Mouse (Mus musculus) heart, embryonic 16.5 days (tissue): Measurements from ENCODE around the gene Znrd1. TPM values are rescaled to one million over a fixed set of nuclear protein-coding genes. Genes with fewer than 3 reads are reported as not detected.

Source experiments
- ATAC-seq: fragments of 200-750 bp; cut with Nextera tagmentation; replicated peaks from 2 replicates; pipeline ENCODE4 v1.8.0; 2017; ENCODE audit warnings: moderate number of reproducible peaks; ENCODE audit not compliant: insufficient read depth, low FRiP score; ENCODE audit errors: extremely low read depth
- H3K27ac ChIP-seq: fragments of 300-500 bp; sonication (generic); 2 replicates; pipeline ENCODE4 v1.5.1; 2014; ENCODE audit warnings: mild to moderate bottlenecking, low read length, control low read depth, moderate library complexity
- H3K27me3 ChIP-seq: fragments of 300-500 bp; sonication (generic); 2 replicates; pipeline ENCODE4 v1.6.1; 2014; ENCODE audit warnings: low read length, mixed read lengths; ENCODE audit not compliant: control insufficient read depth, insufficient read depth
- H3K36me3 ChIP-seq: fragments of 300-500 bp; sonication (generic); 2 replicates; pipeline ENCODE4 v1.6.1; 2014; ENCODE audit not compliant: control insufficient read depth, insufficient read depth
- H3K4me1 ChIP-seq: fragments of 300-500 bp; sonication (generic); 2 replicates; pipeline ENCODE4 v1.6.1; 2014; ENCODE audit warnings: low read length, mixed read lengths; ENCODE audit not compliant: control insufficient read depth, insufficient read depth
- H3K4me2 ChIP-seq: fragments of 300-500 bp; sonication (generic); 2 replicates; pipeline ENCODE4 v1.6.1; 2014; ENCODE audit warnings: low read depth, mild to moderate bottlenecking, control low read depth, low read length
- H3K4me3 ChIP-seq: fragments of 300-500 bp; sonication (generic); 2 replicates; pipeline ENCODE4 v1.5.1; 2014; ENCODE audit warnings: mild to moderate bottlenecking, control low read depth, low read length
- H3K9ac ChIP-seq: fragments of 300-500 bp; sonication (generic); 2 replicates; pipeline ENCODE4 v1.6.1; 2014; ENCODE audit warnings: low read length, control low read depth
- H3K9me3 ChIP-seq: fragments of 300-500 bp; sonication (generic); replicated peaks from 2 replicates; pipeline ENCODE4 v1.6.1; 2016; ENCODE audit warnings: low read length; ENCODE audit not compliant: control insufficient read depth
- WGBS: fragments of 180-500 bp; shearing (Covaris S2); extraction: QIAGEN DNeasy Blood & Tissue Kit; methylation state at CpG from one replicate; pipeline ENCODE4 v1.1.7; 2014; 5-methylcytosine and 5-hydroxymethylcytosine counted together
- polyA plus RNA-seq: library from polyadenylated mRNA; unstranded; fragments of >200 nt; fragmentation: Nextera tagmentation; extraction: Ambion mirVana; gene quantifications from 2 replicates; pipeline ENCODE4 v1.2.1, GENCODE M21; 2015

Gene Znrd1
- 41.6 and 43.7 TPM in 2 replicates for polyA plus RNA-seq

GRCm38 (mm10) chr17:36957999-36958743, at the start of gene Znrd1, which contains the start of gene Znrd1as:
Gene Znrd1 (minus strand): TSS chr17:36958559.
Gene Znrd1as (plus strand): TSS chr17:36958592.
- H3K9me3 ChIP-seq: no peaks in the 10 kb centered on the region
- H3K4me3 ChIP-seq: peak within 1 kb of the TSS; percentile 85
- peak within 1 kb of the TSS; percentile 89 for H3K9ac ChIP-seq
- no peaks in the 10 kb centered on the region for H3K27me3 ChIP-seq
- peaks cover 6% of the 10 kb centered on the region for H3K36me3 ChIP-seq
- H3K27ac ChIP-seq: peak within 1 kb of the TSS; percentile 91
- H3K4me1 ChIP-seq: peaks cover 10% of the 10 kb centered on the region
- WGBS: under 1% methylated on average over 46 of the region's 46 CpGs
- H3K4me2 ChIP-seq: peak within 1 kb of the TSS; percentile 87
- ATAC-seq: peak; percentile 96

DNA sequence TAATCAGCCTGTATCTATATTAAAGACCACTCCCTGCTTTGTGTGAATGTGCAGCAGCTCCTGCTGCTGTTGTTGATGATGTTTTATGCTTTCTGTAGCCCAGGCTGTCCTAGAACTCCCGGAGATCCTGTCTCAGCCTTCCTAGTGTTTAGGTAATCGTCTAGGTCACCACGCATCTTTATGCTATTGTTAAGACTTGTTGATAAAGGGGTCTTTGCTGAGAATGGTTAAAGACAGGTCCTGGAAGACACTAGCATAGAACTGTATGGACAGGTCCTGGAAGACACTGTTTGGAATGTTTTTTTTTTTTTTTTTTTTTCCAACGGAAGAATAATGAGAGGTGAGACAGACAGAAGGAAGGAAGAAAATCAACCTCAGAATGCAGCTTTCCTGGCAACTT, 45.0 kb upstream of the Znrd1 start:
- Histone ChIP-seq H3K9ac (peak overlapping the region; percentile 86), H3K27ac (no peak overlapping the region), H3K9me3 (no peaks in the 10 kb centered on the region), H3K4me3 (peak overlapping the region; percentile 67), H3K36me3 (peaks cover 5% of the 10 kb centered on the region), H3K27me3 (no peaks in the 10 kb centered on the region), H3K4me1 (0 out of 2 replicates have a peak, but pooled peaks cover 2% of the 10 kb centered on the region), H3K4me2 (peak overlapping the region; percentile 97)
- no peak for ATAC-seq
- WGBS: 41% methylated on average over 4 of the region's 4 CpGs

DNA sequence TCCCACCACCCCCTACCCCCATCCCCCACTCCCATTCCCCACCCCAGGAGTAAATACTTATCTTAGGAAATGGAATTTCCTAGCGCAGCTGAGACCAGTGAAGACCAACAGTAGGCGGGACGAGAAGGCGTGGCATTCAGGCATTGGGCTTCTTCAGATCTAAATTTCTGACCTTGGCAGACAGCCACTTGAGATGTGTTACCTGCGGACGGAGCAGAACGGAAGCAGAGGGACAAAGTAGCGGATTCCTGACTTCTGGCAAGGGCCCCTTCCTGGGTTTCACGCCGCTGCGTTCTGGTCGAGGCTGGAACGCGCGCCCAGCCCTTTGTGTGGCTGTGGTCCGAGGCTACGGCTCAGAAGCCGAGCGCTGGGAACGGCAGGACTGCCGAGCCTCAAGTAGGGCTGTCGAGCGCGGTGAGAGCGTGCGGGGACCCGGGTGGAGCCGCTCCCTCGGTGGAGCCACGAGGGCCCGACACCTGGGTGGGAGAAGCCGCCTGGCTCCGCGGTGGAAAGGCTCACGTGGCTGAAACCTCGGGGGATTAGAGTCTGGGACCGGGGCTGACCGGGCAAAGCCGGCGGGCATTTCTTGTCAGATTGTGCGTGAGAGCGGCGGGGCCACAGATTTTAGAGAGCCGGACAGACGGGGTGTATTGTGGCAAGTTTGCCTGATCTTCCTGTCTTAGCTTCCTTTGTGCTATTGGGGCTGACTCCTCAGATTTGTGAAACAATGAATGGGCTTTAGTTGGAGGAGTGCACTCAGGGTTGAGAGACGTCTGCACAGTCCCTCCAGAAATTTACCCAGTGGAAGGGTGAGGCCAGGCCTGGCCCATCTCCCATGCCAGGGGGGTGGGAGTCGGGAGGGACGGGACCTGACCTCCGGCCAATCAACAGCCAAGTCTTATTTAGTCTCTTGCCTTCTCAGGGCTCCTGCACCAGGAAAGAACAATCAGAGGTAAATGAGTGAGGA, 44.3 kb upstream of the Znrd1 start:
- H3K9me3 ChIP-seq: no peaks in the 10 kb centered on the region
- peak overlapping the region; percentile 88 for H3K27ac ChIP-seq
- H3K36me3 ChIP-seq: peaks cover 1% of the 10 kb centered on the region; the same call in 1 of the 2 replicates
- no peaks in the 10 kb centered on the region for H3K27me3 ChIP-seq
- H3K4me3 ChIP-seq: peak overlapping the region; percentile 67
- H3K4me2 ChIP-seq: peak overlapping the region; percentile 97
- peak; percentile 86 for ATAC-seq
- H3K9ac ChIP-seq: peak overlapping the region; percentile 86
- H3K4me1 ChIP-seq: 0 out of 2 replicates have a peak, but pooled peaks cover 2% of the 10 kb centered on the region
- WGBS: under 1% methylated on average over 49 of the region's 49 CpGs

DNA sequence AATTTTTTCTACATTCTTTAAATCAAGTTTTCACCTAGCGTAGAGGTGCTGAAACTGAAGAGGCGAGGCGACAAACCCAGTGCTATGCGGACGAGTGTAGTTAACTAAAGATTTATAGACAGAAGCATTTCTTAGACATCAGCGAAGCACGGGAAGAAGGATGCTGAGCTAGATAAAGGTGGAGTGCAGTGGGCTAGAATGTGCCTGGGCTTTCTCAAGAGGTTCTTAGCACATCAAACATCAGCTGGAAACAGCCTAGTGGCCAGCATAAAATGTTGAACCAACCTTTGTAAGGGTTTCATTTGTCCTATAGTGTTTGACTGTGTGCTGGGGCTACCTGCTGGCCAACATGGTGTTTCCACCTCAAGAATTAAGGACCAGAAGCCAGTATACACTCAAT, 42.5 kb upstream of the Znrd1 start, which contains the start of gene Zfp57:
Gene Zfp57, plus strand, starts transcription at position 301 of the 400 bp plus-strand sequence.
- Histone ChIP-seq H3K27ac (no peak within 1 kb of the TSS), H3K9me3 (no peaks in the 10 kb centered on the region), H3K9ac (no peak within 1 kb of the TSS)

GRCm38 (mm10) chr17:36998477-36998876, 40.1 kb upstream of the Znrd1 start:
- Histone ChIP-seq H3K9me3 (no peaks in the 10 kb centered on the region), H3K4me2 (no peak overlapping the region), H3K4me1 (no peaks in the 10 kb centered on the region), H3K36me3 (no peaks in the 10 kb centered on the region), H3K27ac (no peak overlapping the region), H3K27me3 (no peaks in the 10 kb centered on the region), H3K4me3 (no peak overlapping the region), H3K9ac (no peak overlapping the region)
- ATAC-seq: no peak
- WGBS: 58% methylated on average over 2 of the region's 2 CpGs

More for the DNA sequence above, 42.5 kb upstream of the Znrd1 start, which contains the start of gene Zfp57:
- ATAC-seq: no peak
- Histone ChIP-seq H3K4me1 (0 out of 2 replicates have a peak, but pooled peaks cover 2% of the 10 kb centered on the region), H3K4me2 (peak within 1 kb of the TSS; percentile 97), H3K27me3 (no peaks in the 10 kb centered on the region), H3K36me3 (no peaks in the 10 kb centered on the region), H3K4me3 (peak within 1 kb of the TSS; percentile 67; the same call in 1 of the 2 replicates)
- 86% methylated on average over 7 of the region's 7 CpGs for WGBS

- no peak for ATAC-seq
- H3K4me1 ChIP-seq: no peaks in the 10 kb centered on the region
- H3K27me3 ChIP-seq: no peaks in the 10 kb centered on the region
- H3K4me3 ChIP-seq: no peak overlapping the region
- H3K36me3 ChIP-seq: no peaks in the 10 kb centered on the region
- H3K9me3 ChIP-seq: no peaks in the 10 kb centered on the region
- WGBS: 28% methylated on average over 7 of the region's 7 CpGs
- no peak overlapping the region for H3K27ac ChIP-seq
- H3K4me2 ChIP-seq: no peak overlapping the region
- H3K9ac ChIP-seq: no peak overlapping the region
These were observed 38.8 kb upstream of the Znrd1 start for GRCm38 (mm10) chr17:36997033-36997735.

GRCm38 (mm10) chr17:36995448-36995847, 37.1 kb upstream of the Znrd1 start:
- H3K4me1 ChIP-seq: no peaks in the 10 kb centered on the region
- no peak for ATAC-seq
- no peak overlapping the region for H3K4me2 ChIP-seq
- H3K4me3 ChIP-seq: no peak overlapping the region
- WGBS: 58% methylated on average over 3 of the region's 3 CpGs
- H3K9me3 ChIP-seq: no peaks in the 10 kb centered on the region
- no peaks in the 10 kb centered on the region for H3K27me3 ChIP-seq
- no peak overlapping the region for H3K27ac ChIP-seq
- H3K9ac ChIP-seq: no peak overlapping the region
- H3K36me3 ChIP-seq: no peaks in the 10 kb centered on the region

DNA sequence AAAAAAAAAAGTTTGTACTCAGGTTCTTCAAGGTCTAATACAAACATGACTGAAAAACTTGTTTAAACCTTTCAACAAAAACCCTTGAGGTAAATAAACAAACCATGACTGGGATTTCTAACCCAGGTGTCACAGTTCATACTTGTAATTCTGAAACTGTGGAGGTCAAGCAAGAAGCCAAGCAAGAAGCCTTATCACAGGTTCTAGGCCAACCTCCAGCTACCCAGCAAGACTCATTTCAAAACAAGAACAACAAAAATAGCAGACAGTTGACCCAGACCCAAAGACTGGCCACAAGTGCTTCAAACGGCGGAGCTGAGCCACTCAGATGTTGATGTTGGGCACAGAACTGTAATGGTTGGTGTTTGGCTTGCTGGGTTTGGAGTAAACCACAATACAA, 36.2 kb upstream of the Znrd1 start:
- no peaks in the 10 kb centered on the region; the same call in 1 of the 2 replicates for H3K27me3 ChIP-seq
- no peak overlapping the region for H3K9ac ChIP-seq
- H3K9me3 ChIP-seq: no peaks in the 10 kb centered on the region
- no peak for ATAC-seq
- H3K4me1 ChIP-seq: no peaks in the 10 kb centered on the region
- no peak overlapping the region for H3K4me3 ChIP-seq
- H3K27ac ChIP-seq: no peak overlapping the region
- no peak overlapping the region for H3K4me2 ChIP-seq
- no peaks in the 10 kb centered on the region for H3K36me3 ChIP-seq
- 94% methylated on average over 2 of the region's 2 CpGs for WGBS
